Mouse (Mus musculus): ENCODE data around the gene Khk.

DNA sequence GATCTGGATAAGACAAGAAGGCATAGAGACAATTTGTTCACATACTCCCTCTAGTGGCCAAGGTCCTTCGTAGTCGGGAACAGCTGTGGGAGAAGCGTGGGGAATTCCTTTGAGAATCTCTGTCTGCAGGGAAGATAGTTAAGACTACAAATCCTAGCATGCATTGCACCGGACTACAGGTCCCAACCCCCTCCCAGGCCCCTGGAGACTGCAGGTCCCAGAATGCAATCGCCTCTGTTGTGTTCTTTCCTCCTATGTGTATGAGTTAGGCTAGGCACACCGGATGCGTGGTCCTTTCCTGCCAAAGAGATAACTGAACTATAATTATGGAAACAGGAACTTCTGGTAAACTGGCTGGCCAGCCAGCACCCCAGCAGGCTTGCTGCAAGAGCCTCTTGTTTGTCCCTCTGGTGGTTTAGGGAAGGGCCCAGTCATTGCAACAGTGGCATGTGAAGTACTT lies 5.2 kb upstream of the Khk start:
- TF ChIP-seq CTCF (conservative IDR thresholded peaks at IDR 0.05; ENCODE audit: low read length): peak; percentile 52
- TF ChIP-seq POU5F1 (IDR thresholded peaks at IDR 0.05; ENCODE audit: borderline replicate concordance, low read length): no peak
- TF ChIP-seq NANOG (IDR thresholded peaks at IDR 0.05; ENCODE audit: borderline replicate concordance, low read length): no peak

Data from E14TG2a.4 (cell line).